Mouse (Mus musculus) erythroblast, embryonic 14.5 days (primary cell): ENCODE measurements around the gene Angpt4.

Experiments
- GATA1 ChIP-seq: IDR thresholded peaks from 2 replicates; pipeline ENCODE4 v1.6.1; 2012; ENCODE audit warnings: low read length, inconsistent platforms, mixed read lengths
- TAL1 ChIP-seq: IDR thresholded peaks from 3 replicates; pipeline ENCODE4 v1.6.1; 2012; ENCODE audit warnings: low read length, inconsistent platforms, mixed read lengths

GRCm38 (mm10) chr2:151994350-151995122 lies 83.5 kb downstream of the Angpt4 start:
- TF ChIP-seq GATA1 (no peak), TAL1 (no peak)
